Mouse (Mus musculus): ENCODE data around the gene Denr.

Gene Denr

DNA sequence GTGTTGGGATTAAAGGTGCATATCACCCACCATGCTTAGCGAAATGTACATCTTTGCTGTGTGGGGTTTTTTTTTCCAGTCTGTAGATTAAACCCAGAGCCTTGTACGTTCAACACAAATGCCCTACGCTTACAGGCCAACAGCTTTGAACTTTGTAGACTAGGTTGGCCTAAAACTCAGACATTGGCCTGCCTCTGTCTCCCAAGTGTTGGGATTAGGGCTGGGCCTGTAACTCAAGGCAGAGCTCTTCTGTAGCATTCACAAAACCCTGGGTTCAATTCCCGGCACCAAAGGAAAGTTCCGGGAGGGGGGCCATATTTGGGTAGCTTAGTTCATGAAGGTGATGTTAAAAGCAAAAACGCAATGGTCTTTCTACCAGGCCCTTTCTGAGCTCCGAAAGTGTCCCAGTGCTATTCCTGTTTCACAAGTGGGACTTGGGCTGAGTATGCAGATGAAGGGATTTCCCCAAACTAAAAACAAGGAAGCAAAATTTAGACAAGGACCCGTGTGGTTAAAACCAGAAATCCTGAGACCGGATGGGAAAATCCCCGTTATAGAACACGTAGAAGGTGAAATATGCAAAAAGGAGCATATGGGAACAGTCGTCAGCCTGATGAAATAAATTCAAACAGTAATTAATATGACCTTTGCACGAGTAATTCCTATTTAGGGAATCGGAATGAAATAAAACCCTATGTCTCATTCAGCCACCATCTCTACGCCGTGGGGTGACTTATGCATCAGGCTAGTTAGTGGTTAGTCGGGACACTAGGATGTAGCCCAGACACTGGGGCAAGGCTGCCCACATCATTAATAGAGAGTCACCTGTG lies 614 bp upstream of the Denr start:
- no peak for DNase-seq (ENCODE audit: low spot score in 2 of 2)

DNA sequence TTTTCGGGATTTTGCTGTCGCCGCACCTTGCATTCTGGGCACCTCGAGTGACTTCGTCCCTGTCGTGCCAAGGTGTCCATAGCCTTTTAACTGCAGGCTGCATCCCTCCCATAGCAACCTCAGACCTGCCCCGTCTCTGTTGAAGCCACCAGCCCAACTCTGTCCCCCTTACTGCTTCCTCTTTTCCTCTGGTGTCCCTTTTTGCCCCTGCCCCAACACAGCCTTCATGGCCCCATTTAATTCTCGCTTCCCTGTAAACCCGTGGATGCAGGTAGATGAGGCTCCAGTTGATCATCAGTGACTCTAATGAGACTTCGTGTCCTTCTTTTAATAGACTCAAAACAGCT lies 629 bp downstream of the Denr start:
- DNase-seq (ENCODE audit: low spot score in 2 of 2), result no peak

DNA sequence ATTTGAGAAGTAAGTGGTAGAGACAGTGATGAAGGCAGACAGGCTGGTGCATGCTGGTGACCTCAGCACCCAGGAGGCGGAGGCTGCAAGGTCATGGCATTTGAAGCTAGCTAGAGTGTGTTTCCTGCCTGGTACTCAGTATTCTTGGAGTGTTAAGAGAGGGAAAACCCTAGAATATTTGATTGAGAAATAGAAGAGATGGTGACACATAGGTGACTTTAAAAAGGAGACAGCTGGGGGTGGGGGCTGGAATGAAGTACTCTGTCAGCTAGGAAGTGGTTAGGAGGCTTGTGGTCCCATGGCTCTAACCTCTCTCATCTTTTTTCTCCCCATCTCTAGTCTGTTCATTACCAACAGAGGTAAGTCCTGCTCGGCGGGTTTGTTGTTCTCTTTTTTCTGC lies 7.9 kb downstream of the Denr start:
- DNase-seq (ENCODE audit: low spot score in 2 of 2), result no peak

DNA sequence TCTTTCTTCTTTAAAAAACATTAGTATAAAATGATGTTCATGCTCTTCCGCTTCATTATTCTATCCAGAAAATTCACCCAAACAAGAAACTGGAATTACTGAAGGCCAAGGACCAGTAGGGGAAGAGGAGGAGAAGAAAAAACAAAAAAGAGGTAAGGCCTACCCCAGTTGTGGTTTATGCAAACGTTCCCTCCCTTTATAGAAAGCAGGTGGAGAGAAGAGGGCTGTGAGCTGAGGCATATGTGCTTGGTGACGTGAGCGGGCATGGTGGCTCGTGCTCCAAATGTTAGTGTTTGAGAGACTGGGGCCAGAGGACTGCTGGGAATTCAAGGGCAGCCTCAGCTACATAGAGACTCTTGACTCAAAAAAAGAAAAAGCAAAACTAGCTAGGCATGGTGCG lies 15.1 kb downstream of the Denr start:
- DNase-seq (ENCODE audit: low spot score in 2 of 2), result no peak

DNA sequence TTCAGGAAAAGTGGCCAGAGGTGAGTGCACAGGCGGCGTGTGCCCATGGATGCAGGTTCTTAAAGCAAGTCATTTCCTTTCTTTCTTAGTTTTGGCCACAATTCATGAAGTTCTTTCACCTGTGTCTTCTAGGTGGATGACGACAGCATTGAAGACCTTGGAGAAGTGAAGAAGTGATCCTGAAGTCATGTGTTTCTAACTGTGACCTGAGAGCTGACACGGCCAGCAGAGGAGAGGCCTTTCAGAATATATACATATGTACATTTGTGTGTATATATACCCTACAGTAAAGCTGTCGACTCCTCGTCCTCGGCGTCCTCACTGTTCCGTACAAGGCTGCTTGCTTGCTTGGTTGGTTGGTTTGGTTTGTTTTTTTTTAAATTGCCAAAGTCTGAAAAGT lies 20.1 kb downstream of the Denr start, which contains the start of gene Gm43518:
Gm43518 (plus strand) TSS at position 301 of the 400 bp plus-strand sequence.
- DNase-seq (ENCODE audit: low spot score in 2 of 2), result no peak

DNA sequence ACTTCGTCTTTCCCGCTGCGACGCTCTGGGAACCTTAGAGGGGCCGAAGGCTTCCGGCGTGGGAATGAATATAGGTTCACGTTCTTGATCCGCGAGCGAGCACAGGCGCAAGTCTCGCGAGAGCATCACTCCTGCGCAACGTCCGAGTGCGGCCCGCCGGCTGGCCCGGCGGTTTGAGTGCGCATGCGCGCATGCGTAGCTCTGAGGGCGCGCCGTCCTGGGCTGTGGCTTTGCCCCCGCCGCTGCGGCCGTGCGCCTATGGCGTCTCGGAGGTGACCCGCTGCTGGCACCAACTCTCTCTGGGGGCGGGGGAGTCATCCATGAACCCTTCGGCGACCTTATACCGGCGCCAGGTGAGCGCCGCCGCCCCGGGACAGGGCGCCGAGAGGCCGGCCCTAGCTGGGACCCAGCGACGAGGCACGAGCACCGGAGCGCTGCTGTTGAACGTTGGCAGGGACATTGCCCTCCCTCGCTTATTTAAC lies 23.6 kb downstream of the Denr start, which contains the start of gene Ccdc62:
Ccdc62 (plus strand) TSS at position 172 of the 482 bp plus-strand sequence.
- DNase-seq (ENCODE audit: low spot score in 2 of 2), result peak; percentile 89 to 90

DNA sequence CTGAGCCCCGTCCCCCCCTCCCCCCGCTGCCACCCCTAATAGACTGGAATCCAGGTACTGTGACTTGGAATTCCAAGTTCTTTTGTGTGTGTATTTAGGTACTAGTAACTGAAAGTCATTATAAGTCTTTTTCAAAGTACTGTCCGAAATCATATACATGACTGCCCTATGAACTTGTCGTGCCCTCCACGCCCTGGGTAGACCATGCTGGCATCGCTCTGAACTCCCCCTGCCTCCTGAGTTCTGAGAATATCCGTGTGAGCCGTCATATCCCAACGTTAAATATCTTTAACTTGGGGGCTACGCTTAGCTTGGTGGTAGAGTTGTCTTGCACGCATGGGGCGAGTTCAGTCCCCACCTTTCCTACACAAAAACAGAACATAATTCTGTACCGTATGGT lies 24.2 kb downstream of the Denr start:
- DNase-seq (ENCODE audit: low spot score in 2 of 2), result no peak

DNA sequence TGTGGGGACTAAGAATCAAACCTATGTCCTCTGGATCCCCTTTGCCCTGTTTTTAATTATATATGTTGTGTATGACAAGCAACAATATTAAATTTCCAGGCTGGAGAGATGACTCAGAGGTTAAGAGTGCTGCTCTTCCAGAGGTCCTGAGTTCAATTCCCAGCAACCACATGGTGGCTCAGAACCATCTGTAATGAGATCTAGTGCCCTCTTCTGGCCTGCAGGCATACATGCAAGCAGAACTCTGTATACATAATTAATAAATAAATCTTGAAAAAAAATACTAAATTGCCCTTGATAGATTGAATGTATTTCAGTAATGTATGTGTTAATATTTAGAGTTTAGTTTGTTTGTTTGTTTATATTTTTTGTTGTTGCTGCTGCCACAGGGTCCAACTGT lies 26.0 kb downstream of the Denr start:
- no peak for DNase-seq (ENCODE audit: low spot score in 2 of 2)

DNA sequence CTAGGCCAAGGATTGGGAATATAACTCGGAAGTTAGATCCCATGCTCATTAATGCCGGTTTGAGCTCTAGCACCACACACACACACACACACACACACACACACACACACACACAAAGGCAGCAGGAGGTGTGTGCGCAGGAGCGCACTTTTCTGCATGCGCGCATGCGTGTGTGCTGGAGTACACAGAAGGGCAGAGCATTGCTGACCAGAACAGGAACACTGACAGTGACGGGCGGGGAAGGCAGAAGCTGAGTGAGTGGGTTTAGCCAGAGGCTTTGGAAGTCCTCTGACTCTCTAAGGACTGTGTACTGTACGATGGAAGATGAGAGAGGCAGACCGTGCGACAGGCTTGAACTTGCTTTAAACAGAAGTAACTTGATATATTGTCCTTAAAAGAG lies 26.6 kb downstream of the Denr start:
- no peak for DNase-seq (ENCODE audit: low spot score in 2 of 2)

DNA sequence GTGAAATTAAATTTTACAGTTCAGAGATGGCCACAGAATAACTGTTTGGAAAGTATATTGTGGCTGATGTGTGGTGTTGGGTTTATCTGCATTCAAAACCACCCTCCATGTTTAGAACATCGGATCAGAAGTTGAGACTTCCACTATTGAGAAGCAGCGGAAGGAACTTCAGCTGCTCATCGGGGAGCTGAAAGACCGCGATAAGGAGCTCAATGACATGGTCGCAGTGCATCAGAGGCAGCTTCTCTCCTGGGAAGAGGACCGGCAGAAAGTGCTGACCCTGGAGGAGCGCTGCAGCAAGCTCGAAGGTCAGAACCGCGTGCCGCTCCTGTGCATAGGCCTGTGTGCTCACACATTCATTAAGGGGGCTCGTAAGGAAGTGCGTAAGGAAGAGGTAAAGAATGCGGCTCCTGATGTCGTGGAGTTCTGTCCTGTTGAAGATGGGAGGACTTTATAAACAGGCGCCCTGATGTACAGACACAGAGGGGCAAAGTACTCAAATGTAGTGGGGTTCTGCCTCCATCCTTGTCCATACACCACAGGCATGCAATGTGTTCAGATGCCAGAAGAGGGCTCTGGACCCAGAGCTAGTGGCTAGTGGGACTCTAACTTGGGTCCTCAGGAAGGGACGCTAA lies 27.1 kb downstream of the Denr start:
- DNase-seq (ENCODE audit: low spot score in 2 of 2), result no peak

DNA sequence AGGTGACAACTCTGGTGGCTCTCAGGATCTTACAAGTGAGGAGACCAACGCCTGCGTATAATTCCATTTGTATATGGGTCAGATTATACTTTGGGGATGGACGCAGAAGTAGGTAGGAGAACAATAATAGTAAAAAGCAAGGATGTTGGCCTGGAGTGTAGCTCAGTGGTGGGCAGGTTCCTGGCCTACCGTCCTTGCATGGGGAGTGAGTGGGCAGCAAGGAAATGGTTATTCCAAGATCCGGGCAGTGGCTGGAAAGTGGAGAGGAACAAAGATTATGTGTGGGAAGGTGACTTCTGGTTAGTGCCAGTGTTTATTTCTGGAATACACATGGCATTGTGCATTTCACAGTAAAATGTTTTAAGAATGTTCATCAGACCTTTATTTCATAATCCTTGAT lies 29.0 kb downstream of the Denr start:
- DNase-seq (ENCODE audit: low spot score in 2 of 2), result no peak

DNA sequence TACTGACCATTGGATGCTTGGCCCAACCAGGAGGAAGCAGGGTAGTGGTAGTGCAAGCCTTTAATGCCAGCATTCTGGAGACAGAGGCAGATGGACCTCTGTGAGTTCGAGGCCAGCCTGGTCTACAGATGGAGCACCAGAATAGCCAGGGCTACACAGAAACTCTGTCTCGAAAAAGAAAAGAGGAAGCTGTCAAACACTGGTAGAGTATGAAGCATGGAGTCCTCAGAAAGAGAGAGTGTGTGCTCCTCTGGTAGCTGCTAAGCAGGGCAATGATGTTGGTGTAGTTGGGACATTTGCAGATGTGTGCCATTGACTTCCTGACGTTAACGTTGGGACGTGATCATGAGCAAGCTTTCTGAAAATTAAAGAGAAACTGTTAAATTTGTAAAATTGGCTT lies 31.5 kb downstream of the Denr start:
- DNase-seq (ENCODE audit: low spot score in 2 of 2), result no peak

DNA sequence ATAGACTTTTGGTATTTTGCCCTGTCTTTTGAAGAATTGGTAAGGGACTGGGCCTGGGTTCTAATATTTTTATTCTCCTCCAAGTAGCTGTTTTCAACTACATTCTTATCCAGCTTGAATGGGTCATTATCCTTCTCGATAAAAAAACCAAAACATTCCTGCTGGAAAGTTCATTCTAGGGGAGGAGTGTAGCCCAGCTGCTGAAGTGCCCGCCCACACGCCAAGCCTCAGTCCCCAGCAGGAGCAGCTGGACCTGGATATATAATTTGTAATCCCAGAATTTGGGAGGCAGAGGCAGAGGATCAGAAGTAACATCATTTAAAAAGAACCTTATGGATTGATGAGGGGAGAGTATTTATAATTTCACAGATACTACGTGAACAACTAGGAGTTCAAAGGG lies 39.6 kb downstream of the Denr start:
- no peak for DNase-seq (ENCODE audit: low spot score in 2 of 2)

DNA sequence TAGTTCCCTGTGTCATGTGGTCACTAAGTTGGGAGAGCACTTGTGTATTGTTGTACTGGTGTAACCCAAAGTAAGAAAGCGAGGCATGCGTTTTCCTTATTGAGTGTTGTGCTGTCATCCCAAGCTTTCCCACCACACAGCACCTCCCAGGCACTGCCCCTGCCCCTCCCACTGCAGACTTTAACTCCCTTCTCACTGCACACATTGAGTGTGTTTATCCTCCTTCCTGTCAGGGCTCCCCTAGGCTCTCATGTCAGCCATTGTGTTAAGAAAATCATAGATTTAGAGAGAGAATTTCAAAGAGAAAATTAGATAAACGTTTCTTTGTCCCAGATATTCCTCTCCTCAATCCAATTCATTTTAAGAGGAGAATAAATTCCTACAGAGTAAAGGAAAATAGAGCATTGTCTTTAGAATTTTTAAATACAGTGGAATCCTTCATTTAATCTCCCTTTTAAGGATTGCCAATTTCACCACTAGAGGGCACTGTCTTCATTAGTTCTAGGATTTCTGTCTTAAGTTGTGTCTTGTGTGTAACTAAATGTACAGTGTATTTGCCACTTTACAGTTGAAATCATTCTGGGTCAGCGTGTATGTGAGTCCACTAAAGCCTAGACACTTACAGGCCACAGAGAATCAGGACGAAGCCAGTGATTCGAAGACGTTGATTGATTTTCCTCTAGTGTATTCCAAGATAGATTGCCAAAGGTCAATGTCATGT lies 40.2 kb downstream of the Denr start:
- no peak for DNase-seq (ENCODE audit: low spot score in 2 of 2)

DNA sequence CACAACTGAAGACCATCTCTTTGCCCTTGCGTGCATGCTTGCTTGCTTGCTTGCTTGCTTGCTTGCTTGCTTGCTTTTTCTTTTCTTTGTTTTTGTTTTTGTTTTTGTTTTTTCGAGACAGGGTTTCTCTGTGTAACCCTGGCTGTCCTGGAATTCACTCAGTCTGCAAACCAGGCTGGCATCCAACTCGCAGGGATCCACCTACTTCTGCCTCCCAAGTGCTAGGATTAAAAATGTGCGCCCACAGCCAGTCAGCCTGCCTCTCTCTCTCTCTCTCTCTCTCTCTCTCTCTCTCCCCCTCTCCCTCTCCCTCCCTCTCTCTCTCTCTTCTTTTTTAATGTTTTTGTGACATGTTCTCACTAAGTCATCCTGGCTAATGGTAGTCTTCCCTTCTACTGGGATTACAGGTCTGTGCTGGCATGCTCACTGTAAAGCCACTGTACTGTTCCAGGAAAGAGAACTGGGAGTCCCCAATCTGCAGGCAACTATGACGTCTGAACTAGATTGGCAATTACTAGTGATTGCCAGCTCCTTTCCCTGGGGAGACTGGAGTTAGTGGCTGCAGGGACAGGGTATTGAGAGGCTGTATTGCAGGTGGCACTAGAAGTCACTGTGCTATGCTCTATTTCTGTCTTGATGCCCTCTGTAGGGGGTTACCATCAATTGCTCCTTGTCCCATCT lies 45.5 kb downstream of the Denr start:
- DNase-seq (ENCODE audit: low spot score in 2 of 2), result peak in 1 of 2 experiments; percentile 26

DNA sequence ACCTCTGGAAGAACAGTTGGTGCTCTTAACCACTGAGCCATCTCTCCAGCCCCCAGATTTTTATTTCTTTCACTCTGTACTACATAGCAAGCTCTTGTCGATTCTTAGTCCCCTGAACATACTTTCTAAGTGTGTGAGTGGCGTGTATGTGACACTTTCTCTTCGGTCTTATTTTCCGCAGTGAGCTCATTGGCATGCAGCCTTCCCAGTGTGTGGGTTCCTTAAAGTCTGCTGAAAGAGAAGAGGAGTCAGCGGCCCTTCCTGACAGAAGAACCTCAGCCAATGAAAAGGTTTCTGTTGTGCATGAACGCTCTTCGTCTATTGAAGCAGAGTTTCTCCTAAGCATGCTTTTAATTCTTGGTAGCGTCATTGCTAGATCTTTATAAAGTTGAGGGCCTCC lies 50.2 kb downstream of the Denr start:
- no peak for DNase-seq (ENCODE audit: low spot score in 2 of 2)

DNA sequence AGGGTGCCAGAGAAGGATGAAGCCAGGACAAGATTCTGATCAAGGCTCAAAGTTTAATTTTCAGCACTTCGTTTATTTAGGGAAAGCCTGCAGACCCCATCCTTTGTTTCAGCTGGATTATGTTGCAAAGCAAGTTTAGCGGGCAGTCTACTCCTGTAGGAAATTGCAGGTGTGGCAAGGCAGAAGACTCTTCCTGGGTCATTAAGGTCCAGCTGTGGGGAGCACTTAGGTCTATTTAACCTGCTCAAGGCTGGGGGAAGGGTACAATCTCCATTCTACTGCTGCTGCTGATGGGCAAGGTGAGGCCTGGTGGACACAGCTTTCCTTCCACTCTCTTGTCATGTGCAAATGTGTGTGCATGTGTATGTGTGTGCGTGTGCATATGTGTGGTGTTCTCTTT lies 52.0 kb downstream of the Denr start:
- DNase-seq (ENCODE audit: low spot score in 2 of 2), result no peak

DNA sequence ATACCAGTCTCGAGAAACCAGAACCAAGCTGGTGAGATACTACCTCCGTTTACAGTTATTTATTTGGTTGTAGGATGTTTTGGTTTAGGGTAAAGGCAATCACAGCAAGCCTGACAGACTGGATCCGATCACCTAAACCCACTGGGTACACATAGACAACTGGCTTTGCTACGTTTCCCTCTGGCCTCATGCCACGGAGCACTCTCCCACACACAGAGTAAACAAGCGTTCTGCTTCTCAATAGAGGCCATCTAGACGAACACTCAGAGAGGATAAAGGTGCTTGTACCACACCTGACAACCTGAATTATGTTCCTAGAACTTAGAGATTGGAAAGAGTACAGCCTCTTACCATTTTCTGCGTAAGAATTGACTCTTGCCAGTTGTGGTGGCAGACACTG lies 53.2 kb downstream of the Denr start:
- DNase-seq (ENCODE audit: low spot score in 2 of 2), result no peak

DNA sequence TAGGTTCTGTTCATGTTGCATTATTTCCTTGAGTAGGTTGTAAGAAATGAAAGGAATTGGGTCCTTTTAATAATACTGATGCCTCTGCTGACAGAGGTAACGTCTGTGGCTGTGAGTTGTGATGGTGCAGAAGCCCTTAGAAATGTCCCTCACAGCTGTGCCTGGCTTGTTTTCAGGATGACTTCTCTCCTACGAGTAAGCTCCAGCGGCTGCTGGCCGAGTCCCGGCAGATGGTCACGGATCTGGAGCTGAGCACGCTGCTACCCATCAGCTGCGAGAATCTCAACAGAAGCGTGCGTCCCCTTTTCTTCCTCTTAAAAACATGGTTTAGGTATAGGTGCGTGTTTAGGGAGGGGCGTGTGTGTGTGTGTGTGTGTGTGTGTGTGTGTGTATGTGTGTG lies 54.1 kb downstream of the Denr start:
- DNase-seq (ENCODE audit: low spot score in 2 of 2), result no peak

DNA sequence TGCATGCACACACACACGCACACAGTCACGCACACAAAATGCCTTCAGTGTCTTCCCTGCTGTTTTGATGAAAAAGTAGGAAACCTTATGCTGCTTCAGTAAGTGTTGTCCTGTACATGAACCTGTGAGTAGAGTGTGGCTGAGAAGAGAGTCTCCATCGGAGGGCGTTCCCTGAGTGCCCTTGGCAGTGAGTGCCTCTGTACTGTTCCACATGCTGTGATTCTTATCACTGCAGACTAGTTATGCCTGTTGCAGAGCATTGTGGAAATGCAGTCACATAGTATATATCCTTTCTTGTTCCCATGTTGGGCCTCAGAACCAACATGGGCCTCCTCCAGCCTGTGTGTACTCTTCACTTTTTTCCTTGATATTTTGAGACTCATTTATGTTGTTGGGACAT lies 57.2 kb downstream of the Denr start:
- DNase-seq (ENCODE audit: low spot score in 2 of 2), result no peak

DNA sequence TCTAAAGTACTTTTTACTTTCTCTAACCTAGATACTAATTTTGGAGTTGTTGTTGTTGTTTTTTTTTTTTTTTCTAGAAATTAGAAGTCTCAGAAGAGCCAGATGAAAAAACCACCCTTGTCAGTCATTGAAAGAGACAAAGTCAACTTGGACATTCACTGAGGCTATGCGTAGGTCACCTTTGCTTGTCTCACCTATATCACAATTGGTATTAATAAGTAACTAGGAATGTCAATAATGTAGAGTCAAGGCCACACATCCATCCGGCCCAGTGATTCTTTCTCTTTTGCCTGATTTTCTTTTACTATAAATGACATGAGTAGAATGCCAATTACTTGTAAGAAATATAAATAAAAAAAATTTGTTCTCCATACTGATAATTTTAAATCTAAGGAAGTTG lies 59.8 kb downstream of the Denr start:
- DNase-seq (ENCODE audit: low spot score in 2 of 2), result no peak

DNA sequence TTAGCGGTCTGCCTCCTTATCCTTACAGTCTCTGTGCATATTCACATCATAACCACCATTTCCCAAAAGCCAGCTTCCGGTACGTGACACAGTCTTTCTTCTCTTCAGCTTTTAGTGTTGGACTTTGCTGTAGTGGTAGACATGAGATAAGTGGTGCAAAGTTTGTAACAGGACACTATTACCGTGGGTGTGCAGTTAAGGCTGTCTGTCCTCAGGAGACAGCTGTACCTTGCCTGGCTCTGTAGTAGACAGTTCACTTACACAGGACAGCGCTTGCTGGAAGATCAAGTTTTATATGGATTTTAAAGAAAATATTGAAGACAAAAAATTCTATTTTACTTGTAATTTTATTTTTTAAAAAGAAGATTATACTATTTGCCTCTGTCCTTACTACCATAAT lies 61.5 kb downstream of the Denr start:
- DNase-seq (ENCODE audit: low spot score in 2 of 2), result no peak
